ENCODE assay signal across 9 mouse cellular contexts in genomic region chr6:140732971-140733640, GRCm38 (mm10). TPM values are rescaled to one million over a fixed set of nuclear protein-coding genes. Genes with fewer than 3 reads are reported as not detected.
DNase-seq lines count a peak whose midpoint lies in the region; ATAC-seq and TF ChIP-seq lines count a peak whose summit lies in the region.
"Had no signal": no experiment of that assay in that cellular context is flagged by ENCODE, and none has a peak within 500 bp of the region (broad histone marks: within the 10 kb centered on the region; RNA-seq: fewer than 3 reads in every experiment).

No protein-coding gene starts in this region.

- no peaks in the 10 kb centered on the region for H3K4me1 ChIP-seq in heart, embryonic 12.5 days (replicated peaks)
- 0 out of 2 replicates have a peak, but pooled peaks cover 4% of the 10 kb centered on the region for H3K4me1 ChIP-seq in forebrain, postnatal 0 days (ENCODE audit: insufficient read depth)
- H3K4me1 ChIP-seq in liver, embryonic 16.5 days (ENCODE audit: control insufficient read depth, low read depth, low read length) = no peaks in the 10 kb centered on the region

- DNase-seq in heart, postnatal 25 days (ENCODE audit: low spot score) = no peak
- DNase-seq in Muller cell, postnatal 12 days (ENCODE audit: inconsistent ontology term) = peak; percentile 11
- peak; percentile 27 for DNase-seq in forebrain, postnatal 0 days
- DNase-seq in yolk sac, embryonic 10.5 days (ENCODE audit: low spot score) = no peak
- DNase-seq in thymus, postnatal 4 days = no peak
- no peak for DNase-seq in testis, postnatal 10 days (ENCODE audit: low spot score)

- H3K9me3 ChIP-seq in heart, embryonic 12.5 days (replicated peaks) = peaks cover 10% of the 10 kb centered on the region; the same call in 1 of the 2 replicates
- H3K9me3 ChIP-seq in forebrain, postnatal 0 days (ENCODE audit: low read length) = no peaks in the 10 kb centered on the region
- no peaks in the 10 kb centered on the region for H3K9me3 ChIP-seq in liver, embryonic 16.5 days (replicated peaks; ENCODE audit: control insufficient read depth, low read length)

- no peaks in the 10 kb centered on the region for H3K27me3 ChIP-seq in heart, embryonic 12.5 days (replicated peaks)
- no peaks in the 10 kb centered on the region for H3K27me3 ChIP-seq in forebrain, postnatal 0 days (ENCODE audit: insufficient read depth, low read length)
- no peaks in the 10 kb centered on the region for H3K27me3 ChIP-seq in liver, embryonic 16.5 days (ENCODE audit: control insufficient read depth, insufficient read depth, low read depth, low read length)

- intact Hi-C loops in heart, postnatal 25 days (cut with DNase I) = no loop called here

- H3K36me3 ChIP-seq in heart, embryonic 12.5 days = no peaks in the 10 kb centered on the region
- H3K36me3 ChIP-seq in forebrain, postnatal 0 days (ENCODE audit: insufficient read depth) = no peaks in the 10 kb centered on the region
- H3K36me3 ChIP-seq in liver, embryonic 16.5 days (ENCODE audit: control insufficient read depth, insufficient read depth) = no peaks in the 10 kb centered on the region

- WGBS in heart, embryonic 12.5 days = 31% methylated on average over 10 of the region's 10 CpGs
- 32% methylated on average over 10 of the region's 10 CpGs for WGBS in forebrain, postnatal 0 days
- 27% methylated on average over 10 of the region's 10 CpGs for WGBS in liver, embryonic 16.5 days (ENCODE audit: insufficient replicate concordance)

- peak overlapping the region; percentile 62 for H3K4me2 ChIP-seq in heart, embryonic 12.5 days
- H3K4me2 ChIP-seq in forebrain, postnatal 0 days (ENCODE audit: low read depth) = peak overlapping the region; percentile 59
- H3K4me2 ChIP-seq in liver, embryonic 16.5 days (ENCODE audit: low read depth, low read length) = peak overlapping the region; percentile 34; the same call in 1 of the 2 replicates

- no peak overlapping the region for H3K27ac ChIP-seq in heart, embryonic 12.5 days (ENCODE audit: poor library complexity, severe bottlenecking)
- 0 out of 2 replicates have a peak overlapping the region, but pooled peaks have one; percentile 35 for H3K27ac ChIP-seq in forebrain, postnatal 0 days (ENCODE audit: low read depth, low read length)
- no peak overlapping the region for H3K27ac ChIP-seq in liver, embryonic 16.5 days (ENCODE audit: low read length)

- no peak for ATAC-seq in heart, embryonic 12.5 days (ENCODE audit: insufficient number of reproducible peaks, low FRiP score)
- ATAC-seq in forebrain, postnatal 0 days = peak; percentile 83; the same call in 1 of the 2 replicates
- ATAC-seq in liver, embryonic 16.5 days (ENCODE audit: low read depth) = no peak

- H3K4me3 ChIP-seq in heart, embryonic 12.5 days = peak overlapping the region; percentile 36
- H3K4me3 ChIP-seq in forebrain, postnatal 0 days (ENCODE audit: low read depth, low read length) = peak overlapping the region; percentile 34
- H3K4me3 ChIP-seq in liver, embryonic 16.5 days (ENCODE audit: low read depth, low read length) = no peak overlapping the region

- peak overlapping the region; percentile 49 for H3K9ac ChIP-seq in heart, embryonic 12.5 days
- H3K9ac ChIP-seq in forebrain, postnatal 0 days = peak overlapping the region; percentile 53
- H3K9ac ChIP-seq in liver, embryonic 16.5 days (ENCODE audit: low read depth, low read length) = no peak overlapping the region

- TF ChIP-seq CTCF in forebrain, postnatal 0 days (IDR thresholded peaks at IDR 0.05; ENCODE audit: low read depth) = no peak

RNA-seq across cellular contexts. Expression of gene Gm11077, which starts 4.0 kb away (rescaled TPM):
- not detected in 2 replicates for polyA plus RNA-seq in heart, embryonic 12.5 days (2016; fragmentation: Nextera tagmentation; extraction: Ambion mirVana)
- not detected for total RNA-seq in heart, postnatal 25 days (2021)
- total RNA-seq in forebrain, postnatal 0 days (2014; rRNA removed) = not detected in 2 replicates
- not detected in 2 replicates for polyA plus RNA-seq in forebrain, postnatal 0 days (2015; fragmentation: Nextera tagmentation; extraction: Ambion mirVana)
- polyA plus RNA-seq in liver, embryonic 16.5 days (2015; fragmentation: Nextera tagmentation; extraction: Ambion mirVana) = not detected in 2 replicates
- total RNA-seq: neutrophil, adult 5-6 weeks had no signal

Comparison
In these comparisons a context has a peak if more than half of its experiments do, and no peak if none do; other contexts are left out.
1. DNase-seq: peak in Muller cell, postnatal 12 days (single experiment) and forebrain, postnatal 0 days (single experiment); none in heart, postnatal 25 days (single experiment), yolk sac, embryonic 10.5 days (single experiment), thymus, postnatal 4 days (single experiment) and testis, postnatal 10 days (single experiment).
2. Peak in every context shown above with its lines, with median percentiles within 50 percentile points of each other: H3K4me2 ChIP-seq.